Mouse (Mus musculus): ENCODE results near the gene 2010111I01Rik. TPM values are rescaled to one million over a fixed set of nuclear protein-coding genes. Genes with fewer than 3 reads are reported as not detected.
"Not testable (repeated sequence)": the region's sequence is repeated elsewhere in the genome, so short reads cannot be mapped to it uniquely, and the experiment has no call there.

The 2010111I01Rik gene
- polyA plus RNA-seq, 1 experiment = 85.1 TPM

DNA sequence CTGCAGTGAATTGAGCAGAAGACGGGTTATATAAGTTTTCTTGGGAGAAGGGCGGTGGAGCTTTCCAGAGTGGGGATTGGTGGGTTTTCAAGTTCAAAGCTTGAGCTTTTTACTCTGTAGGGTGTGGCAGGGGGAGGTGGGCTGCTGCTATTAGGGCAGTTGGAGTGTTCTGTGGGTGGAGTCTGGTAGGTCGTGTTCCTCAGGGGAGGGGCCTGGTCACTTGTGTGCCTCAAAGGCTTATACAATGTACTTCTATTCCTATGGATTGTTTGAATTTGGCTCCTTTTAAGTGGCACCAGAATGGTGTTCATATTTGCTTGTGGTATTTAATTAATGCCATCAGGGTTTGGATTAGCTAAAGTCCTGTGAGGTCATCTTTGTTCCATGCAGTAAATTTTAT is 12.6 kb upstream of the 2010111I01Rik start:
- 75% methylated on average over 3 of the region's 3 CpGs for WGBS
- DNase-seq (ENCODE audit: low read depth, low spot score) = no peak

DNA sequence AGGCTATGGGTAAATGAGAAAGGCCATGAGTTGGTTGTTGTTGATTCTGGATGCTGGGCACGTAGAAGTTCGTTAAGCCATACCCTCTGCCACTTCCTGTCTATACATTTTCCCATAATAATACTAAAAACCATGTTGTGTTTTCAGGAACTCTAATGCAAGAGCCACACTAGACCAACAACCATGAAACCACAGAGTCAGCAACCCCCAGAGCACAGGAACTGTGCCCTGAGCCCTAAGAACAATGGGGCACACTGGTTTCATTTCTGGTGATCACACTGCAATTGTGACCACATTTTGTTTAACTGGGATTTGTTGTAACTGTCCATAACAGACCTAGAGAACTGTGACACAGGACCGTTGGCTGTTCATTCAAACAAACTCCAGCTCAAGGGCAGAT is 12.1 kb upstream of the 2010111I01Rik start:
- WGBS = 78% methylated on average over 3 of the region's 3 CpGs
- no peak for DNase-seq (ENCODE audit: low read depth, low spot score)

DNA sequence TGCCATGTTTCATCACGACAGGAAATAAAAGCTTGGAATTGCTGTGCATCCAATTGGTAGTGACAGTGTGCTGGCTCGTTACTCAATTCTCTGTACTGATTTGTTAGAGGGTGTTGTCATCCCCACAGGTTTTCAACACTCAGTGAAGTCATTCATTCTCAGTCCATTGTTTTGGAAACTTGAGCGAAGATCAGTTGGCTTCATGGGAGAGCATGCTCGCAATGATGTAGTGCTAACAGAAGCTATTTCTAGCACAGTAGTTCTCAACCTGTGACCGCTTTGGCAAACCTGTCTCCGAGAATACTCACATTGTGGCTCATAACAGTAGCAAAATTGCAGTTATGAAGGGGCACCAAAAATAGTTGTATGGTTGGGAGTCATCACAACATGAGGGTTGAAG is 8.7 kb upstream of the 2010111I01Rik start:
- 92% methylated on average over 6 of the region's 6 CpGs for WGBS
- DNase-seq (ENCODE audit: low read depth, low spot score) = no peak

DNA sequence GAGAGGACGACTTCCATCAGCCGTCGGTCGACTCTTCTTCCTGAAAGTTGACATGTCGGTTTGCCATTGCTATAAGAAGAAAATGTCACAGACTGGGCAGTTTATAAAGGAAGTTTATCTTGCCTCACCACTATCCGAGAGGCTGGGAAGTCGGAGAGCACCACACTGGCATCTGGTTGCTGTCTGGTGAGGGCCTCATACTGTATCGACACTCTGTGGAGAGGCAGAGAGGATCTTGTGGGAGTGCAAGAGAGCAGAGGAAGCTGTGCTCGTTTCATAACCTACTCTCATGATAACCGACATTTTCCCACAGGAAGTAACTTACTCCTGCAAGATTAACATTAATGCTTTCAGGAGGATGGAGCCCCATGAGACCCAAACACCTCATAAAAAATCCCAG is 7.9 kb upstream of the 2010111I01Rik start:
- WGBS = 72% methylated on average over 10 of the region's 10 CpGs
- DNase-seq (ENCODE audit: low read depth, low spot score) = no peak

DNA sequence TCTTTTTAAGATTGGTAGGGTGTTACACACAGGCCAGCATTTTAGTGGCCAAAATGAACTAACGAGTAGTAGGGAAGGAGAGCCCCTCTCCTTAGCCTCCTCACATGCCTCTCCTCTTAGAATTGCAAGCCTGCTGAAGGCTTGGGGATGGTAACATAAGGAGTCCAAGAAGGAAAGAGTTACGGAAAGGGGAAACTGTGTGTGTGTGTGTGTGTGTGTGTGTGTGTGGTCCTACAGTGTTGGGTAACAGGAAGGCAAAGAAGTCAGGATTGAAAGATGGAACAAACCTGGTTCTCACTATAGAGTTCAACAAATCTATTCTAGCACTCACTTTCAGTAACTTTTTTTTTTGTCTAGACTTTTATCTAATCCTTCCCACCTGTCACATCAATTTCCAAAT is 1.3 kb upstream of the 2010111I01Rik start:
- WGBS = 89% methylated on average over 2 of the region's 2 CpGs
- DNase-seq (ENCODE audit: low read depth, low spot score) = no peak

DNA sequence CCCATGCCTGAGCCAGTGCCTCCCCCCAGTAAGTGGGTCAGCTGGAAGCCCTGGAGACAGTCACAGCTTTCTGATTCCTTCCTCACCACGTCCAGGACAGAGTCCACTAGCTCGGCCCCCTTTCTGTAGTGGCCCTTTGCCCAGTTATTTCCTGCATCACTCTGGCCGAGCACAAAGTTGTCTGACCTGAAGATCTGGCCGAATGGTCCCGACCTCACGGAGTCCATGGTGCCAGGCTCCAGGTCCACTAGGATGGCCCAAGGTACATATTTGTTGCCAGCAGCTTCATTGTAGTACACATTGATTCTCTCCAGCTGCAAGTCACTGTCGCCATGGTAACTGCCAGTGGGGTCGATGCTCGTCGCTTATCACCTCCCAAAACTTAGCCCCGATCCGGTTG is 3.5 kb downstream of the 2010111I01Rik start:
- 87% methylated on average over 12 of the region's 12 CpGs for WGBS
- DNase-seq (ENCODE audit: low read depth, low spot score) = no peak

DNA sequence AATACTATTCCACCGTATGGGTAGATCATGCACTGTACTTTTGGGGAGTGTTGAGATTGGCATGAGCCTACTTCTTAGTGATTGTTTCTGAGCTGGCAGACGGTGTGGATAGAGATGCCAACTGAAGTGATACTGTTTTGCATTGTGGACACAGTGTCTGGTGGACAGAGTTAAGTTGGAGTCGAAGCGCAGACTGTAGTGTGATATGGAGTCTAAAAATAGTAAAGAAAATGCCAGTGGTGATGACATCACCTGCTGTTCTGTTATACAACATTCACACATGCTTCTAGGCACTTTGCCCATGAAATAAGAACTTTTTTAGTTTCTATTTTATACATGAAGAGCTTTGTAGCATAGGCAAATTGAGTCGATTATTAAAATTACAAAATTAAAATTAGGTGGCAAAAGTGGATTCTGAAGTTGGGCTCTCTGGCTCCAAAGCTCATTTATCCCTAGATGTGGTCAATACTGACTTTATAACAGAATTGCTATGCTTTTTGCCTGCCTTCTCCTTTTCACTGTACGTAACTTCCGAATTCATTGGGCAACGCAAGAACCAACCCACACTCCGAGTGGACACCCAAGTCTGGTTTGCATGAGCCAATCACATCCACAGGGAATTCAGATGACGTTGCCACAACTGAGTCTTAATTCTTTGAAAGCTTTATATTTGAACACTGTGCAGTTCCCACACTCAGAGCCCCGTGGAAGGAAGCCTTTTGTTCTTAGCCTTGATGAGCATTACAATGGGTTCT is 6.0 kb downstream of the 2010111I01Rik start:
- WGBS = 80% methylated on average over 11 of the region's 11 CpGs
- no peak for DNase-seq (ENCODE audit: low read depth, low spot score)

DNA sequence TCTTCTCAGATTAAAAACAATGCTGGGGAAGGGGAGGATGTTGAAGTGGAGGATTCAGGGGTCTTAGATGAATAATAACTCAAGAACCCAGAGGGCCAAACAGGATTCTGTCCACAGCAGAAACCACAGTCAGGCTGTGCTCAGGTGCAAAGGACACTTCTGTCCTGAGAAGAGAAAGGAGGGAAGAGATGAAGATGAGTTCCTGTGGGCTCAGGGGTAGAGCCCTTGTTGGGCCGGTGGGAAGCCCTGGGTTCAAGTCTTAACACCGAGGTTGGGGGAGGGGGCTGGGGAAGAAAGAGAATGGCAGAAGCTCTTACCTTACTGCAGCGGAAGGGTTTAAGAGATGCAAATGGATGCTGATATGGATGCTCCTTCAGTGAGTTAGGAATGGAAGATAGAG is 7.7 kb downstream of the 2010111I01Rik start:
- 90% methylated on average over 3 of the region's 3 CpGs for WGBS
- DNase-seq (ENCODE audit: low read depth, low spot score) = no peak

DNA sequence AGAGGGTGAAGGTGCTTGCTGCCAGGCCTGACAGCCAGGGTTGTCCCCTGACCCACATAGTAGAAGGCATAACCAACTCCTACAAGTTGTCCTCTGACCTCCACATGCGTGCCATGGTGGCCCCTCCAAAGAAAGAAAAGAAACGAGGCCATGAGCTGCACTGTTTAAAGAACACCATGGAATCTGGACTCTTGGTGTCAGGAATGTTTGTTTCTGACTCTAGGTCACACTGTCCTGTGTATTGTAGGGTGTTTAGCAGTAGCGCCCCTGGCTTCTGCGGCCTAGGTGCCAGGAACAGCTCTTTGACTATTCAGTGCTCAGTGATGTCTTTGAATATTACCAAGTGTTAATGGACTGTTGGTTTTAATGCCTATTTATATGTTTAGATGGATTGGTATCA is 8.4 kb downstream of the 2010111I01Rik start:
- 82% methylated on average over 4 of the region's 4 CpGs for WGBS
- no peak for DNase-seq (ENCODE audit: low read depth, low spot score)

DNA sequence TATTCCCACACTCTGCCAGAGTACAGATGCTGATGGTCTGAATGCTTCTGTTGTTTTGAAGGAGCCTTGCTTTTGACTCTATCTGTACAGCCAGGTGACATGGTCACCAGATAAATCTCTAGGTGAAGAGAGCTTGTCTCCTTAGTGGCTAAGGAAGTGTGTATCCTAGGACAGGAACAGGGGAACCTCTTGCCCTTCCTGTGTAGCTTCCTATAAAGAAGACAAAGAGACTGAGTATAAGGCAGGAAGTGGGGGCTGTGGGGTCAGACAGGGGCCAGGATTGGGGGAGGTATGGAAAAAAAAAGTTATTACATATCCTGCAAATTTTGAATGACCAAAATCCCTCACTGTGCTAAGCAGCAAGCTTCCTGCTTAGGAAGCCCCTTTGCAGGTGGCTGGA is 13.4 kb downstream of the 2010111I01Rik start:
- DNase-seq (ENCODE audit: low read depth, low spot score) = no peak

DNA sequence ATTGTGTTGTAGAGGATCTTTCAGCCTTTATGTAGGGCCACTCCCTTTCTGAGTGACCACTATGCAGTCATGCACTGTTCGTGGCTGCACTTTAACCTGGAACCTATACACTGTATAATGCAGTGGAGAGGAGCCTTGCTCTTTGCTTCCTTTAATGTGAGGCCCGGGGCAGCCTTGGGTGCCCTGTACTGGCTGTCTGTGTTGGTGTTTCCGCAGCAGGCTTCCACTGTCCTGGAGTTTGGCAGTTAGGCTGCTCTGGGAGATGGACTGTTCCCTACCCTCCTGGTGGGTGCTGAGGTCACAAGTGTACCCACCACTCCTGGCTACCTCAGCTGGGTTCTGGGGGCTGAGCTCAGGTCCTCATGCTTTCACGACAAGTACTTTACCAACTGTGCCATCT is 14.1 kb downstream of the 2010111I01Rik start:
- 67% methylated on average over 4 of the region's 4 CpGs for WGBS
- DNase-seq (ENCODE audit: low read depth, low spot score) = no peak

DNA sequence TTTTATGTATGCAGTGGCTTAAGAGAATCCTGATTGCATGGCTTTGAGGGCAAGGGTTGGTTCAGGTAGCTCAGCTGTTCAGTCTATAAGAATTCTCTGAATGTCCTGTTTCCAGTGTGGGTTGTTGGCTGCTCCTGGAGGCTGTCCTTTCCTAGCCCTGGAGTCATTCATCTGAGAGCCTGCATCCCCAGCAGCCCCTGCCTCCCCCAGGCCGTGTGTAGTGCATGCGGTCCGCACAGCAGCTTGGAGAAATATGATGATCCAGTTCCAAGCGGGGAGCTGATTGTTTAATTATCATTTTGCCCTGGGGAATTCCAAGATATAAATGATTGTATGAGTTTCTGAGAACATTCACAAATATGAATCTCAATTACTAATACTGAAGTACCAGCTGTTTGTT is 14.5 kb downstream of the 2010111I01Rik start:
- 87% methylated on average over 4 of the region's 4 CpGs for WGBS
- DNase-seq (ENCODE audit: low read depth, low spot score) = no peak

DNA sequence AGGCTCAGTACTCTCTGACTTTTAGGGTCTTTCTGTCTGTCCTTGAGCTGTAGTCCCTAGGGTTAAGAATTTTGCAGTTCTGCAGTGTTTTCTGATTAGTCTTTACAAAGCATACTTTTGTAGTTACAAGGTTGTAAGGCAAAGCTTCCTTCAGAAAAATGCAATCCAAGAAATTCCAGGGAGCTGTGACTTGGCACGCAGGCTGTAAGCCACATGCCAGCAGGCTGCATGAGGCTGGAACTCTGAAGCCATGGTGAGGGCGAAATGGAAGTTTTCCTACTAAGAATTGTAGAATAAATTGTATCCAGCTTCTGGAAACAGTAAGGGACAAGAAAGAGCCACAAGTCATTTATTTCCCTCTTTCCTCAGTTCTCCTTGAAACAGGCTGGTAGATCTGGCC is 15.4 kb downstream of the 2010111I01Rik start:
- DNase-seq (ENCODE audit: low read depth, low spot score) = no peak
- WGBS = 84% methylated on average over 2 of the region's 2 CpGs

DNA sequence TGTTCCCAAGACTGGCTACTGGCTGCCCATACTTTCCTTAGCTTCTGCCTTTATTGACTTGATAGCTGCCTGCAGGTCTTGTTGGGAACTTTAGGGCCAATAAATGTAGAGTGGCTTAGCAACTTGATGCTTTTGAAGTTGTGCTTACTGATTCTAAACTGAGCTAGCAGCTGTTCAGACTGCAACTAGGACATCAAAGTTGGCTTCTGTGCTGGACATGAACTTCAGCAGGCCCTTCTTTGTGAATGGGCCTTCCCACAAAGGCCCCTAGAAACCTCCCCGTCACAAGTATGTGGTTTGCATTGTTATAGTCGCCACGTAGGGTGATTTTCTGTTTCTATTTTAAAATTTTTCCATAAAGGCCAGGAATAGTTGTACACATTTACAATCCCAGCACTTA is 19.8 kb downstream of the 2010111I01Rik start:
- WGBS = 73% methylated on average over 3 of the region's 3 CpGs

DNA sequence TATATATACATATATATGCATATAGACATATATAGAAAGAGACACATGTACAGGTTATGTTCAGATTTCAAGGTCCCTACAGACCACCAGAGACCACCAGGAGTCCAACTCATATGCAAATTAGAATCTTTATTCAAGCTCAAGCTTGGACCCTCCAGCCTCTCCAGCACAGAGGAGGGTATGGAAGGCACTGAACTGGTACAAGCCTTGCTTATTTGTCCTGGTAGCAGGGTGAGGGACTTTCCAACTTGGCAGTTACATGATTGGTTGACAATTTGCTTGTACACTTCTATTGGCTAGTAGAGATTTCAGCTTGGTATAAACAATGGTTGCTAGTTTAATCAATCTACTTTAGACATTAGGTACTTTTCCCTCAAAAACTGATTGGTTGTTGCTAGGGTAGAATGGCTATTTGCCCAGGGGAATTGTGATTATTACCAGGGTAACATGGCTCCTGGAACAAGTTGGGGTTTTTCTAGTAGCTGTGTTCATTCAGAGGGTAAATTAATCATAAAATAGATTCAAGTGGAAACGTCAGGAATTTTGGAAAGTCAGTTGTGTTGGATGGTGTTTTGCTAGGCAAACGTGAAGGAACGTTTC is 25.3 kb downstream of the 2010111I01Rik start:
- 82% methylated on average over 3 of the region's 3 CpGs for WGBS
- no peak for DNase-seq (ENCODE audit: low read depth, low spot score)

More for the DNA sequence above, 19.8 kb downstream of the 2010111I01Rik start:
- no peak for DNase-seq (ENCODE audit: low read depth, low spot score)

DNA sequence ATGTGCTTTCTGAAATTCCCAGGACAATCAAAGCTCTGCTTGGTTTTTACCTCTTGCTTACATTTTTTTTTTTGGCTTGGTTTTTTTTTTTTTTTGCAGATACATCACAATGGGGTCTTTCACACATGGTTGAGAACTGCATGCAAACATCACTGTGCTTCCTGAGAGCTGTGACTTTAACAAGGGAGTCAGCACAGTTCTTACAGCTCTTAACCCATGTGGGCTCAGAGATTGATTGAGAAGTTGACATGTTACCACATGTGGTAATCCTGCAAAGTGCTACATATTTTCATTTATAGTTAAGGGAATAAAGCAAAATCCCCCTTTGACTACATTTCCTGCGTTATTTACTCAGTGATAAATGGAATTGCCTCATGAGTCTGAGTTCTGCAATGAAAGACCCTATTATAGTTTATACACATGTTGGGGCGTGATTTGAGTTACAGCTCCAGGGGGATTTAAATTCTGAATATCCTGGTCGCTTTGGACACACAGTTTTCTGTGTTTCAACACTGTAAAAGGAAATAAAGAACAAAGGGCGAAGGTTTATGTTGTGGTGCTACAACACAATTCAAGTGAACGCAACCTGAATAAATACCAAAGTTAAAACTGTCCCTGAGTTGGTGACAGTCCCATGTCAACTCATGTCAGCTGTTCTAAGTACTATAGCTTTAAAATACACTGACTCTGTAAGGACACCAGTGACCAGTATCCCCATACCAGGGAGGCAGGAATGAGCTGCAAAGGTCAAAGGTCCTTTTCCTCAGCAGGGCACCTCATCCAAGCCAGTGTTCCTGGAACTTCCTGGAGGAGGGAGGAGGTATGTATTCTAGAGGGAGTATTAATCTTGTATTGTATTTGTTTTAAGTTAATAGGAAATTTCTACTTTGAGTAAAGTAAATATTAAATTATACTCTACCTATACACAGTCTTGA is 29.1 kb downstream of the 2010111I01Rik start:
- no peak for DNase-seq (ENCODE audit: low read depth, low spot score)
- WGBS = 39% methylated on average over 5 of the region's 5 CpGs

DNA sequence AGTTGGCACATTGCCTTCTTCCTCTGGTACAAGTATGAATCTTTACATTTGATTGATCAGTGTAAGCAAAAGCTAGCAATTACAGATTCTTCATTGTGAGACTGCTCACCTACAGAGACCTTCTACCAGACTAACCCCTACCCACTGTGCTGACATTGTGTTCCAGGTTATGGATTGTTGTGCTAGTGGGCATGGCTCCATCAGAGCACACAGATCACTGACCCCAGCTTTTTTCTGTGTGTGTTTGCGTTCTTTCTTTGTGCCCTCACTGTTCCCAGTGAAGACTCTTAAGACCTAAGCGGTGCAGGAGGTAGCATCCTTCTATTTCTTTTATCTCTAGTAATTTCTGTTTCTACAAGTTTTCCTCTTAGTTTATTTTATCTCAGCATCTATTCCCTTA is 32.1 kb downstream of the 2010111I01Rik start:
- 99% methylated on average over 2 of the region's 2 CpGs for WGBS
- DNase-seq (ENCODE audit: low read depth, low spot score) = no peak

DNA sequence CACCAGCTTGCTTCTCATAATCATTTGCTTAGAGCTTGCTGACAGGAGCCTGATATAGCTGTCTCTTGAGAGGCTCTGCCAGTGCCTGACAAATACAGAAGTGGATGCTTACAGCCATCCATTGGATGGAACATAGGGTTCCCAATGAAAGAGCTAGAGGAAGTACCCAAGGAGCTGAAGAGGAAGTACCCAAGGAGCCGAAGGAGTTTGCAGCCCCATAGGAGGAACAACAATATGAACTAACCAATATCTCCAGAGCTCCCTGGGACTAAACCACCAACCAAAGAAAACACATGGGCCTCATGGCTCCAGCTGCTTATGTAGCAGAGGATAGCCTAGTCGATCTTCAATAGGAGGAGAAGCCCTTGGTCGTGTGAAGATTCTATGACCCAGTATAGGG is 42.8 kb downstream of the 2010111I01Rik start:
- WGBS = 77% methylated on average over 3 of the region's 3 CpGs
- not testable (repeated sequence) for DNase-seq (ENCODE audit: low read depth, low spot score)

DNA sequence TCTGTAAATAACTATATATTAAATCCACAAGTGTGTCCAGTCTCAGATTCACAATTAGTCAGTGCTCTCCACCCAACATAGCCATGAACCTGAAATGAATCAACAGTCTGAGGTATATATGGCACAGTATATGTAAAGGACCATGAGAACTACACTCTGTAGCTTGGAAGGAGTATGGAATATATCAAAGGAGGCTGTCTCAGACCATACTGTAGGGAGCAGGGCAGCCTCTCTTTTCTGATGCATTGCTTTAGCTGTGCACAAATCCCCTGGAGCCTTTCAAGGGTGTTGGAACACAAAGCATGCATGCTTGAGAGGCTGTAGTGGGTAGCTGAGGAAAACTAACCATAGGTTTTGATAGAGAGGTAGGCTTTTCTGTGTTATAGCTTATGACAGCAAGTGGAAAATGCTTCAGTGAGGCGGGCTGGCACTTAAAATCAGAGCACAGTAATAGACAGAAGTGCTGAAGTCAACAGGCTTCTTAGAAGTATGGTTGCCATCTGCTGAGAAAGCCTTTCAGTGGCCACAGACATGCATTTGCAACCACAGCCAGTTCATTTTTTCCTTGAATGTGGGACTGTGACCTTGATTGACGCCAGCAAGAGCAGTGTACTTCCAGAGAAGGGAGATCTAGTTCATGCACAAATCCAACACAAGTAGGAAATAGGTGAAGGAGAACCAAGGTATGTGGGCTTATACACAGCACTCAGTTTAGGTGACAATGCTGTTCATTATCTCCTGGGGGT is 45.8 kb downstream of the 2010111I01Rik start:
- WGBS = 86% methylated on average over 2 of the region's 2 CpGs
- no peak for DNase-seq (ENCODE audit: low read depth, low spot score)

DNA sequence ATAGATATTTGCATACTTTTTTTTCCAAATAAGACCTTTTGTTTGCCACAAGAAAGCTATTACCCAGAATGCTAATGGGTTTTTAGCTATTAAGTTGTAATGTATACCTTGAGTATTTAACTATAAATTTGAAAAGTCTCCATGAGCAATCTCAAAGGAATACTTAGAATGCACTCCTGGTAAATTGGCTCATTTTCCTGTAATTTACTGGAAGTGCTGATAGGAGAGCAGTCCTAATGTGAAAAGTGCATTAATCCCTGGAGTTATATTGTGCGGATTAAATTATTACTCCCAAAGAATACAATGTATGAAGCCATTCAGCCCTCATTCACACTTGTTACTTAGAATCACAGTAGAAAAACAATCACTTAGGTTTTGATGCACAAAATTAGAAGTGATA is 49.7 kb downstream of the 2010111I01Rik start:
- no peak for DNase-seq (ENCODE audit: low read depth, low spot score)
- WGBS = 98% methylated on average over 1 of the region's 1 CpGs
